Mouse (Mus musculus): ENCODE data around the gene Slc5a10.
A peak's percentile ranks its signal among the peaks of the same experiment; 100 is the strongest.

Slc5a10 gene

DNA sequence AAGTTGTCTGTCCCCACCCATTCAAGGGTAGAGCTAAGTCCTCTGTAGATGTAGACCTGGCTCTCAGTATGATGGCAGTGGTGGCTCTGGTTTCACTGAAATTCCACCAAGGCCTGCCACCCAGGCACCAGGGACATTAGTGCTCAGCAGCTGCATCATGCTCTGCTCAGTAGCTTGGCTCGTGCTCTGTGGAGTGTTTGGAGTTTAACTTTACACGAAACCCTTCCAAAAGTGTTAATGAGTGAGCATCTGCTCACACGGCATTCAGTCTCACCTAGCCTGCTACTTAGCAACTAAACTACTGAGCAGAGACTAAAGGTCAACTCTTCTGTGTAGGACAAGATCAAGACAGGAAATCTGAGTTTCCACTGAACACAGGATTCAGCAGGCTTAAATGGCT is at the start of gene Slc5a10:
Slc5a10 (minus strand) TSS at position 191 of the 400 bp plus-strand sequence.
- DNase-seq: peak; percentile 67 to 83

GRCm38 (mm10) chr11:61761584-61762407 is 41.2 kb upstream of the Slc5a10 start, which contains the start of gene Prpsap2:
Gene Prpsap2 (minus strand): TSS chr11:61762088.
- DNase-seq: peak; percentile 99 to 100

DNA sequence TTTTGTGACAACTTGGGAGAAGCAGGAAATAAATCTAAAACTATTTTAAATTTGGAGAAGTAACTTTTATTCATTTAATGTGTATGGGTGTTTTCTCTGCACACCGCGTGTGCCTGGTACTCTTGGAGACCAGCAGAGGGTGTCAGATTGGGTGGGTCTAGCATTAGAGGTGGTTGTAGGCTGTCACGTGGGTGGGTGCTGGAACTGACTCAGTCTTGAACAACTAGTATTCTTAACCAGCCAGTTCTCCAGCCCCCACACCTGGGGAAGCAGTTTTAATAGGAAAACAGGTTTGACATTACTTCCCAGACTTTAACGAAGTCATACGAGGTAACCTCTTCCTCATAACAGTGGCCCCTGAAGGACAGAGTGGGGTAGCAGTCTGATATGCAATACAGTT is 39.9 kb upstream of the Slc5a10 start:
- no peak for DNase-seq

GRCm38 (mm10) chr11:61757151-61757550 is 36.5 kb upstream of the Slc5a10 start:
- no peak for DNase-seq

- DNase-seq: peak in 1 of 2 experiments; percentile 24
Observed at GRCm38 (mm10) chr11:61751612-61752011, 31.0 kb upstream of the Slc5a10 start.

DNA sequence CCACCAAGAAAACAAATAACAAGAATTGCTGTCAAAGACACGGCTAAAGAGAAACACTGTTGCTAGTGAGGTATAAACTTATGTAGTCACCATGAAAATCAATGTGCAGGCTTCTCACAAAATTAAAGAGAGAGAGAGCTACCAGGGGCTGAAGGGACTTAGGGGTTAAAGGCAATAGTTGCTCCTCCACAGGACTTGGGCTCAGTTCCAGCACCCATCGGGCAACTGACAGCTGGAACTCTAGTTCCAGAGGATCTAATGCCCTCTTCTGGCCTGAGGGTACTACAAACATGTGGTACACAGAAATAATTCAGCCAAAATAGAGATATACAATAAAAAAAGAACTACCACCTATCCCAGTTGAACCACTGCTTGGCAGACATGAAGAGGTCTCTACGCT is 26.5 kb upstream of the Slc5a10 start:
- DNase-seq: peak in 1 of 2 experiments; percentile 24

GRCm38 (mm10) chr11:61745781-61746180 is 25.2 kb upstream of the Slc5a10 start:
- no peak for DNase-seq

- DNase-seq: no peak
Observed at GRCm38 (mm10) chr11:61744460-61744859, 23.8 kb upstream of the Slc5a10 start.

GRCm38 (mm10) chr11:61743768-61744167 is 23.1 kb upstream of the Slc5a10 start:
- DNase-seq: no peak

DNA sequence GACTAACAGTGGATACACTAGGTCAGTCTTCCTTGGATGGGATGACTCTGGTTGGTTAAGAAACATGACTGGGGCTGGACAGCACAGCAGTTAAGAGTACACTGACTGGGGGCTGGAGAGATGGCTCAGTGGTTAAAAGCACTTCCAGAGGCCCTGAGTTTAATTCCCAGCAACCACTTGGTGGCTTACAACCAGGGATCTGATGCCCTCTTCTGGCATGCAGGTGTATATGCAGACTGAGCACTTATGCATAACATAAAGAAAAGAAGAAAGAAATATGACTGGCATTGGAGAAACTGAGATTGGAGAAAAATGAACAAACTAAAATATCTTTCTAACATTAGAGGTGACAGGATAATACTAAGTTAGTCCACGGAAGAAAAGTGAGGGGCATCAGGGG is 19.9 kb upstream of the Slc5a10 start:
- no peak for DNase-seq

DNA sequence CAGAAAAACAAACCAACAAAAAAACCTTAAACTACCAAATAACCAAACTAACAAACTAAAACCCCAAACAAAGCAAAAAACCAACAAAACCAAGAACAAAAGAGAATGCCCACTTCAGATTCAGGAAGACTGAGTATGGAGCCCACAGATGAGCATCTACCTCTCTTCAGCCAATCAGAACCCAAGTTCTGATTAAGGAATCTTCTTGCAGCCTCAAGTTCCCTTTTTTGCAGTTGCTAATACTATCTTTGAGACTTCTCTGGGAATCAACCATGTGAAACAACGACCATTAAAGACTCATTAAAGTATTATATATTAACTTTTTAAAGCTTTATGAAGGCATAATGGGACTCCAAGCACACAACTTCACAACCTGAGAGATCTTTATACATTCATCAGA is 16.7 kb upstream of the Slc5a10 start:
- DNase-seq: no peak

GRCm38 (mm10) chr11:61732672-61733071 is 12.0 kb upstream of the Slc5a10 start:
- DNase-seq: no peak

DNA sequence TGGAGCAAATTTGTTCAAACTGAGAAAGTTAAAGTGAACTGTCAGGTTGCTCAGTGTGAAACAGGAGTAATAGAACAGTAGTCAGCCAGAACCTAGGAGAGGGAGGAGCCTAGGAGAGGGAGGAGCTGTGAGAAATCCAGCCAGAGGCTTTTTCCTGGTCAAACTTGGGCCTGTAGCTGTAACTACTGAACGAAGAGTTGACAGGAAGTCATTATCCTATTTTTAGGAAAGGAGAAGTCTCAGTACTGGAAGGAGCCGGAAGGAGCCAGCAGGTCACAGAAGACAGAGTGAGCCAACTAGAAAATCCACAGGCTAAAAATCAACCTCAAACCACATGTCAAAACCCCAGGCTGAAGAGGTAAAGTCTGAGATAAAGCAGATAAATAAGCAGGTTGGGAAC is 7.4 kb upstream of the Slc5a10 start:
- DNase-seq: peak; percentile 62 to 73

GRCm38 (mm10) chr11:61722077-61722476 is 1.5 kb upstream of the Slc5a10 start:
- peak; percentile 69 to 90 for DNase-seq

- peak; percentile 54 to 79 for DNase-seq
Observed at GRCm38 (mm10) chr11:61719826-61720225, 800 bp downstream of the Slc5a10 start.

GRCm38 (mm10) chr11:61719387-61719786 is 1.2 kb downstream of the Slc5a10 start:
- peak in 1 of 2 experiments; percentile 55 for DNase-seq

GRCm38 (mm10) chr11:61717990-61718389 is 2.6 kb downstream of the Slc5a10 start:
- DNase-seq: no peak

DNA sequence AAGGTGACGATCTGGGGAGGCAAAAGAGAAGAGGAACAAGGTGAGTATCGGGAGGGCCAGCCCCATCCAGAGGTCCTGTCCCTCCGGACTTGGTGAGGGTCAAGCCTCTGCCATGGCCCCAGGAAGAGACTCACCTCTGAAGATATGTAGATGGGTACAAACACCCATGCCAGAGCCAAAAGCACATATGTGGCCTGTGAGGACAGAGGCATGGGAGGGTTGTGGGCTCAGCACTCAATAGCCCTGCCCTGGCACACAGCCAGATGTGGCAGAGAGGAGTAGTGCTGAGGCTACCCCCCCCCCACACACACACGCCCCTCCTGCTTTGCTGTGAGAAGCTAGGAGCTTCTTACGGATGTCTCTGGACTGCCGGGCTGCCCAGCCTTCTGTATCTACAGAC is 5.5 kb downstream of the Slc5a10 start:
- DNase-seq: no peak

GRCm38 (mm10) chr11:61714346-61715117 is 6.1 kb downstream of the Slc5a10 start:
- peak; percentile 76 to 86 for DNase-seq

DNA sequence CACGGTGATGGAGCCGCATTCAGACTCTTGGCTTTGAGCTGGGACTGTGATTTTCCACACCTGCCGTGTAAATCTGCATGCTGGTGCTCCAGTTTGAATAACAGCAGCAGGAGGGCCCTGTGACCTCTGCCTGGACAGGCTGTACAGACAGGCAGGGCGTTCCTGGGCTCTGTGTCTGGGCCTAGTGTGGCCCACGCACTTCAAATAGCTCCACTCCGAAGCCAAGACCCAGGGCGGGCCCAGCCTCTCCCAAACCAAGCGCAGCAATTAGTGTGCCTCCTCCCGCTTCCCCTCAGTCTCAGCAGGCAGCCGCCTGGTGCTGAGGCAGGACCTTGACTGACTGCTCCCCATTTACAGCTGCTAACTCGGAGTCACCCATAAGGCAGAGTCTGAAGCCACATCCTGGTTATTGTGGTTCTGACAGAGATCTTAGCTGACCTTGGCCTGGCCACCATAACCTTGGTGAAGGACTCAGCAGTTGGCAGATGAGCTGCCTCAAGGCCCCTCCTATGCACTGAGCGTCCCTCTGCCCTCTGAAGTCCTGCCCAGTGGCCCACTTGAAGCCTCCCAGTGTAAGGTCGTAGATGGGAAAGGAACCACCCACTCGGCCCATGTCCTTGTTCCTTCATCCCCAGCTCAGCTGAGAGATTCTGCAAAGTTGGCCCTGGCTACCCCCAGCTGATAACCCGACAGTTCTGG is 7.3 kb downstream of the Slc5a10 start:
- no peak for DNase-seq

DNA sequence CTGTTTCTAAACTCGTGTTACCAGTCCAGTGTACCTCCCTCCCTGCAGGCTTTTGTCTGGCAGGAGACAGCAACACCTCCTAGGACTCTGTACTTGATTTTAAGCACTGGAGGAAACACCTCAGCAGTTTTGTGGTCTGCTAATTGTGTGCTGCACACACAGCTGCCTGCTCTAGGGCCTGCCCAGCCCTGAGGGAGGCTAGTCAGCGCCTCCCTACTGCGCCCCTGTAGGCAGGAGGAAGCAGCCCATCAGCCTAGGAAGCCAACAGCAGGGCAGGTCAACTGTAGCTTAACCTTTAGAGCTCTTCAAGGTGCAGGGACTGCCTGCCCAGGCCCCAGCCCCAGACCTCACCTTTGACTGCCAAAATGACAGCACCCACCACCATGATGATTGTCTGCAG is 11.7 kb downstream of the Slc5a10 start:
- peak in 1 of 2 experiments; percentile 71 for DNase-seq

- no peak for DNase-seq
Observed at GRCm38 (mm10) chr11:61706232-61706631, 14.4 kb downstream of the Slc5a10 start.

- no peak for DNase-seq
Observed at GRCm38 (mm10) chr11:61705581-61705980, 15.0 kb downstream of the Slc5a10 start.

Data from kidney, postnatal 25 days (tissue).